Mouse (Mus musculus) neural tube, embryonic 10.5 days (tissue): ENCODE results near the gene Ccm2.

Experiments
- DNase-seq: peaks from one replicate; pipeline ENCODE4 v3.0.0-alpha.2; 2017; ENCODE audit warnings: low spot score; ENCODE audit errors: extremely low spot score

Gene Ccm2

GRCm38 (mm10) chr11:6580065-6580750 lies 33.5 kb downstream of the Ccm2 start:
- DNase-seq = no peak

- DNase-seq = no peak
These were observed 34.9 kb downstream of the Ccm2 start for GRCm38 (mm10) chr11:6581560-6581959.

- no peak for DNase-seq
These were observed 39.1 kb downstream of the Ccm2 start for GRCm38 (mm10) chr11:6585748-6586147.

GRCm38 (mm10) chr11:6586660-6587059 lies 40.0 kb downstream of the Ccm2 start:
- no peak for DNase-seq

DNA sequence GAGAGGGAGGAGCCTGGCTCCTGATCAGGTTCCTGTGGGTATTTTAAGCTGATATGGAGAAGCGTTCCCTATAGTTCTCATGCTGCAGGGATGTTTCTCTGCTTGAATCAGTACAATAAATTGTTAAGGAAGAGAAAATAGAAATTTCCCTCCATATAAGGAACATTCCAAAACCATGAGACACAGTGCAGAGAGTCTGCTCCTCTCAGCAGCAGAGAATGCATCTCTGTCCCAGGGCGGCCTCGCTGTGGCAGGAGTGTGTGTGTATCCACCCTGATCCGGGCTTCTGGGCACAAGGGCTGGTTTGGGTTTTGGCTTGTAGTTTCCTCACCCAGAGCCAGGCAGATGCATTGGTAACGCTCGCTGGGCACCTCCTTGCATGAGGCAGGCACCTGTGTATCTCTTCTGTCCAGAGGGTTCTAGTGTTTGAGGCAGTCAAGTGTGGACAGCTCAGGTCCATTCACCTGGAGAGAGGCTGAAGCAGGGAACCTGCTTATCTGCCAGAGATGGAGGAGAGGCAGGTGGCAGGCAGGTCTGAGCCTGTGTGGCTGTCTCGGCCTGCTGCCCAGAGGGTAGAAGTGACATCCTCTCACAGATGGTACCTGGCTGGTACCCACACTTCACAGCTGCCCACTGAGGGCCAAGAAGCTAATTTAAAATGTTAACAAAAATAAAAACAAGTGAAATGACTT lies 40.7 kb downstream of the Ccm2 start:
- no peak for DNase-seq

DNA sequence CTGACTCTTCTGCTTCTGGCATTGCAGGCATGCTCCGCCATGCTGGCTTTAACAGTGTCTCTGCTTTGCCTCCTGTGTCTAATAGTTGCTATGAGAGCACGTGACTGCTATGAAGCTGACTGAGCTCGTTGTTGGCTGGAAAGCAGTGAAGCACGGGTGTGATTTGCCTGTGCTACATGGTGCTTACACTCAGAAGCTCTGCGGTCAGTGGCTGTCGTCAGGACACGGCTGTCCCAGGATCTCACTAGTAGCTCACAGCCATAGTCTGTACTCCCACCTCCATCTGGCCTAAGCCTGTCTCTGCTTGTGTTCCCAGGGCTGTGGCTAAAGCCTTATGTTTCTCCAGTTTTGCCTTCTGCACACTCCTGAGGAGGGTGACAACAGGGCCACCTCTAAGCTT lies 41.6 kb downstream of the Ccm2 start:
- no peak for DNase-seq

- no peak for DNase-seq
These were observed 43.2 kb downstream of the Ccm2 start for GRCm38 (mm10) chr11:6589838-6590237.

- no peak for DNase-seq
These were observed 44.4 kb downstream of the Ccm2 start for GRCm38 (mm10) chr11:6590933-6591675.

DNA sequence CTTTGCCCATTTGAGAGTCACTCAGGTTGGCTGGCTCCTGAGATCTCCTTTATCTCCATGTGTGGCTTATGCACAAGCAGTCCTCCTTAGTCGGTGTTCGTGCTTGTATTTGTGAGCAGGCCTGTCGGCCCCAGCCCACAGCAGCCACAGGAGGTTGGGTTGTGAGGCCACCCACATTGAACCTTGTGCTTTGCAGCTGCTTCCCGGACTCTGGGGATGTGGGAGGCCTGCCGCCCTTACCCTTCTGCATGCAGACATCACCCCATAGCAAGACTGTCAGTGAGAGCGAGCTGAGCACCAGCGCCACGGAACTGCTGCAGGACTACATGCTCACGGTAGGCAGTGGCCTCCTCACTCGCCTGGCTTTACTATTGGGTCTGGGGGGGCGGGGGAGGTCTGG lies 46.7 kb downstream of the Ccm2 start:
- no peak for DNase-seq

DNA sequence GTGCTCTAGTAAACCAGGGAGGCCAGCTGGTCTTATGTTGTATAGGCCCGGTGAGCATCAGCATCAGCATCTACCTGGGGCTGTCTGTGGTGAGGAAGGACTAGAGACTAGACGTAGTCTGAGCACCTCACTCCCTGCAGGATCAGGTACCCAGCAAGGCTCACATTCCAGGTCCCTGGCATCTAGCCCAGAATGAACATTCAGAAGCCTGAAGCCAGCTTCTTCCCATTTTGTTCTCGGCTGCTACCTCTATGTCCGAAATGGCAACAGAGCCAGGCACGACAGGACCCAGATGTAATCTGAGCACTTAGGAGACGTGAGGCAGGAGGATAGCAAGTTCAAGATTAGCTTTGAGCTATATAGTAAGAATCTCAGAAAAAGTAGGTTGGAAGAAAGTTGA lies 48.2 kb downstream of the Ccm2 start:
- DNase-seq = no peak

- DNase-seq = no peak
These were observed 48.7 kb downstream of the Ccm2 start for GRCm38 (mm10) chr11:6595339-6595738.

- no peak for DNase-seq
These were observed 49.5 kb downstream of the Ccm2 start for GRCm38 (mm10) chr11:6596205-6596604.

GRCm38 (mm10) chr11:6596616-6597015 lies 49.9 kb downstream of the Ccm2 start:
- DNase-seq = no peak

DNA sequence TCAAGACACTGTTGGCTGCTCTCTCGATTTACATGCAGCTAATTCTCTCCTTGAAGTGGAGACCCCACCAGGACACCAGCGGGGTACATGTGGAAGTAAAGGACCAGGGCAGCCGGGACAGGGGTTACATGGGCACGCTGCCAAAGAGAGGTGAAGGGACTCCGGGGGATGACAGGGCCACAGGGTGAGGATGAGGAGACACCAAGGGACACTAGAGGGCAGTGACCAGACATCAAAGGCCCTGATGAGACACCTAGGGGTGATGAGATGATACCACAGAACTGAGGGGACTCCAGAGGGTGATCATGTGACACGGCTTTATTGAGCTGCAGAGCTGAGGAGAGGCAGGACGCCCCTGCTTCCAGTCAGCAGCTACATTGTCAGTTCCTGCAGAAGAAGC lies 50.8 kb downstream of the Ccm2 start:
- DNase-seq = no peak

DNA sequence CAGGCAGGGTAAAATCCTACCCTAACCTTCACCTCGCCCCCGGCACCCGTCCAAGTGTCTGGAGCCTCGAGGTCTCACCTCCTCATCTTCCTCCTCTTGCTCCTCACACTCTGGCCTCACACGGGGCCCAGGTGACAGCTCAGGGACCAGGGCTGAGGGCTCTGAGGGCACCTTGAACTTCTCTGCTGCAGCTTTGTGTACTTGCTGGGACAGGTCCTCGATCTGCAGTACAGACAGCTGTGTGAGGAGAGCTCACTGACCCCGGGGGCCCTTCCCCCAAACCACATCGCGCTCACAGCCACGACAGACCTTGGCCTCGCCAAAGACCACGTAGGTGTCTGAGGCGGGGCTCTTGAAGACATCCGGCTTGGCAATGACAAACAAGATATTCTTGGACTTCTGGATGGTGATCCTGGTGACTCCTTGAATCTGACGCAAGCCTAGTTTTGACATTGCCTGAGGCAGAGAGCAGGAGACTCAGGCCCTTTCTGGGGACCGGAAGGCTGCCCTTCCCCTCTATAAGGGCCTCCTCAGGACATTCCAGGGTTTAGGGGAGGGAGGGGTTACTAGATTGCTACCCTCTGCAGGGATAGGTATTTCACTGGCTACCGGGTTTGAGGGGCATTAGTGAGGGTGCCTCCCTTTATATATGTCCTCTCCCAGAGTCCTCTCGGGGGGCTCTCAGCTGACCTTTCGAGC lies 51.7 kb downstream of the Ccm2 start:
- DNase-seq = no peak

DNA sequence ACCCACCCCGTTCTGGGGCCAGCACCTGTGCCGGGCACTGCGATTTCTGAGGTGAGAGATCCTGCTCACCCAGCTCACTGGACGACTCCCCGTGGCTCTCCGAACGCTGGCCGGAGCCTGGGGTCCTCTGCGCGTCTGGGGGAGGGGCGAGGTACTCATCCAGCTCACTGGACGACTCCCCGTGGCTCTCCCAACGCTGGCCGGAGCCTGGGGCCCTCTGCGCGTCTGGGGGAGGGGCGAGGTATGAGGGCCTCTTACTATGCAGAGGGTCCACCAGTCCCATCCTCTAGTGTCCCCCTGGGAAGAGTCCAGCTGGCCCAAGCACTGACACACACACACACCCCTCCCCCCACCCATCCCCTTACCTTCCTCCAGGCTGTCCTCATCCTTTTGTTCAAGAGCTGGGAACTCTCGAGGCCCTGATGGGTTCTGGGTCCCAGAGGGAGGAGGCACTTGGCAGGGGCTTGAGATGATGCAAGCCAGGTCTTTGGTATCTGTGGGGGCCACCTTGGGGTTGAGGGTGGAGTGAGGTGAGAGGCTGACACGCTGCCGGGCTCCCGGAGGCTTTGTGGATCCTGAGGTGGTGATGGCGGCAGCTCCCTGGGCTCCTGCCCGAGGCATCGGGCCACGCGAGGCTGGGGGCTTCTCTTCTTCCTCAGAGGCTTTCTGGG lies 52.5 kb downstream of the Ccm2 start:
- DNase-seq = peak; percentile 55

DNA sequence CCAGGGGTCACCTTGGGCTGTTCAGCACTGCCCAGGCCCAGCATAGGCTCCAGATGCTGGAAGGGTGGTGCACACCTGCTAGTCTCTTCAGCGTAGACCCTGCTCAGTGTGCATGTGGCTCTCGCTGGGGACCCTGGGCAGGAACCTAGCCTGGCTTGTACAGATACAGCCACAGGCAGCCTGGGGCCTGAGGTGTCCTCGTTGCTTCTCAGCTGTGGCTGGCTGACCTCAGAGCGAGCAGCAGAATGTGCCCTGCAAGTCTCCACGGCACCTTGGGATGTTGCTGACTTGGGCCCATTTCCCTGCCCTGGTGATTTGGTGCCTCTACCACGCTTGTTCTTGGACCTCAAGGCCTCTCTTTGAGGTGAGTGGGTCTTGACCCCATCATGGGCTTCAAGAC lies 53.1 kb downstream of the Ccm2 start:
- no peak for DNase-seq

DNA sequence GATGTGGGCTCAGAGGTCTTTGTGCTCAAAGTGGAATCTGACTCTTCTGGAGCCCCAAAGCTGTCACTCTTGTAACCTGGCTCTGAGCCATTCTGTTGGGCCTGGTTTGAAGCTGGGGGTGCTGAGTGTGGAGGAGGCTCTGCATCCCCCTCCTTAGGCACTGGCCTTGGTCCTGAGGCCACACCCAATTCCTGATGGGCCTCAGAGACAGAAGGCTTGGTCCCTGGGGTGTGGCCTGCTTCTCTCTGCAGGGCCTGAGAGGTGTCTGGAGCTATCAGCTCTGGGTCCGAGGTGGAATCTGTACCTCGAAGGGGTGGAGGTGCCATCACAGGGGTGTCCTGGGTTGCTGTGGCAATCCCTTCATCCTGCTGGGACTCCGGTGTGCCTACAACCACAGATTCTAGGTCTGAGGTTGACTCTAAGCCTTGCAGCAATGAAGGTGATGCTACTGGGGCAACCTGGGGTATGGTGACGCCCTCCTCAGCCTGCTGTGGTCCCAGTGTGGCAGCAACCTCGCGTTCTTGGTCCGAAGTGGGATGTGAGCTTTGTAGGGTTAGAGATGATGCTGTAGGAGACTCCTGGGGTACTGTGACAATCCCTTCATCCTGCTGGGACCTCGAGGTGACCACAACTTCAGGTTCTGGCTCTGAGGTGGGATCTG lies 53.7 kb downstream of the Ccm2 start:
- DNase-seq = no peak

- no peak for DNase-seq
These were observed 55.2 kb downstream of the Ccm2 start for GRCm38 (mm10) chr11:6601649-6602480.

- DNase-seq = no peak
These were observed 56.0 kb downstream of the Ccm2 start for GRCm38 (mm10) chr11:6602662-6603061.
